Mouse (Mus musculus) adrenal gland, adult (tissue): ENCODE data around the gene Srr.

Experiments used
- DNase-seq, 2 experiments: peaks; one replicate each; pipeline ENCODE4 v3.0.0; 2022 to 2023; ENCODE audit warnings: low spot score in 1 of 2; ENCODE audit not compliant: inconsistent age in 2 of 2

The Srr gene

GRCm38 (mm10) chr11:74925577-74926387 is at the start of gene Srr, which contains the start of gene Smg6:
TSS of gene Srr (minus strand) at chr11:74925948.
TSS of gene Smg6 (plus strand) at chr11:74925823.
- DNase-seq = peak; percentile 95 to 99

GRCm38 (mm10) chr11:74974615-74975014 is 48.9 kb upstream of the Srr start:
- no peak for DNase-seq

GRCm38 (mm10) chr11:74973290-74974157 is 47.8 kb upstream of the Srr start:
- DNase-seq = peak in 1 of 2 experiments; percentile 31

- no peak for DNase-seq
Observed at GRCm38 (mm10) chr11:74965516-74965915, 39.8 kb upstream of the Srr start.

- DNase-seq = peak in 1 of 2 experiments; percentile 49
Observed at GRCm38 (mm10) chr11:74962846-74963407, 37.2 kb upstream of the Srr start.

- no peak for DNase-seq
Observed at GRCm38 (mm10) chr11:74961953-74962352, 36.2 kb upstream of the Srr start.

GRCm38 (mm10) chr11:74960031-74960551 is 34.3 kb upstream of the Srr start:
- DNase-seq = no peak

- DNase-seq = no peak
Observed at GRCm38 (mm10) chr11:74959501-74959900, 33.8 kb upstream of the Srr start.

- DNase-seq = no peak
Observed at GRCm38 (mm10) chr11:74957600-74957999, 31.9 kb upstream of the Srr start.

GRCm38 (mm10) chr11:74956006-74956405 is 30.3 kb upstream of the Srr start:
- DNase-seq = no peak

GRCm38 (mm10) chr11:74954901-74955300 is 29.2 kb upstream of the Srr start:
- DNase-seq = no peak

- DNase-seq = peak in 1 of 2 experiments; percentile 69
Observed at GRCm38 (mm10) chr11:74946348-74946747, 20.6 kb upstream of the Srr start.

GRCm38 (mm10) chr11:74930391-74930790 is 4.6 kb upstream of the Srr start:
- no peak for DNase-seq

- no peak for DNase-seq
Observed at GRCm38 (mm10) chr11:74929111-74929510, 3.4 kb upstream of the Srr start.

- no peak for DNase-seq
Observed at GRCm38 (mm10) chr11:74927236-74927725, 1.5 kb upstream of the Srr start.

GRCm38 (mm10) chr11:74926388-74927005 is 749 bp upstream of the Srr start:
- DNase-seq = peak; percentile 39 to 89

GRCm38 (mm10) chr11:74924149-74924548 is 1.6 kb downstream of the Srr start:
- peak; percentile 36 to 58 for DNase-seq

GRCm38 (mm10) chr11:74919249-74919648 is 6.5 kb downstream of the Srr start:
- DNase-seq = no peak

GRCm38 (mm10) chr11:74912492-74912891 is 13.3 kb downstream of the Srr start:
- no peak for DNase-seq

- no peak for DNase-seq
Observed at GRCm38 (mm10) chr11:74909978-74910377, 15.8 kb downstream of the Srr start.
